Comparison of ENCODE assay signal across 8 mouse cellular contexts in the genomic region with DNA sequence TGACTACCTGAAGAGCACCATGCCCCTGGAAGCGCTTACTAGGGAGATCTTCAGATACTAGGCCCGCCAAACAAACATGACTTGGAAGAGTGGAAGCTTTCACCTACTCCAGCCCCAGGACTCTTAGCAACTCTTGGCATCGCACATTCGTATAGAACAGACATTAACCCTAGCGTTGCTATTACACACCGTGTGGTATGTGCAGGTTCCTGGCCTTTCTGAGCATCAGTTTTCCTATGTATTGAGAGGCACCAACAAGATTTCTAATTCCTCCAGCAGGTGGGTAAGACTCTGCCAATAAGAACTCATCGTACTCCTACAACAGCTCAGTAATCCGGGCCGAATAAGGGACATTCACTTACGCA. TPM values are rescaled to one million over a fixed set of nuclear protein-coding genes. Genes with fewer than 3 reads are reported as not detected.
DNase-seq lines count a peak whose midpoint lies in the region; ATAC-seq and TF ChIP-seq lines count a peak whose summit lies in the region.

No protein-coding gene starts in this region.

- TF ChIP-seq CTCF in kidney, postnatal 0 days (IDR thresholded peaks at IDR 0.05; ENCODE audit: low read depth) = no peak
- TF ChIP-seq CTCF in hindbrain, postnatal 0 days (IDR thresholded peaks at IDR 0.05; ENCODE audit: low read depth) = no peak

- peak overlapping the region; percentile 49 for H3K9ac ChIP-seq in kidney, postnatal 0 days (ENCODE audit: low read depth, low read length)
- peak overlapping the region; percentile 61 for H3K9ac ChIP-seq in hindbrain, postnatal 0 days (replicated peaks; ENCODE audit: low read length)

- no peaks in the 10 kb centered on the region for H3K36me3 ChIP-seq in kidney, postnatal 0 days (ENCODE audit: insufficient read depth, low read length)
- peaks cover 15% of the 10 kb centered on the region for H3K36me3 ChIP-seq in embryonic facial prominence, embryonic 10.5 days (replicated peaks)
- no peaks in the 10 kb centered on the region for H3K36me3 ChIP-seq in hindbrain, postnatal 0 days (ENCODE audit: insufficient read depth, low read length)
- H3K36me3 ChIP-seq in myocyte (ENCODE audit: control insufficient read depth, insufficient read depth) = peaks cover 6% of the 10 kb centered on the region

- no peak overlapping the region for H3K27ac ChIP-seq in kidney, postnatal 0 days
- H3K27ac ChIP-seq in embryonic facial prominence, embryonic 10.5 days (replicated peaks) = peak overlapping the region; percentile 98
- H3K27ac ChIP-seq in hindbrain, postnatal 0 days = peak overlapping the region; percentile 26; the same call in 1 of the 2 replicates

- peak overlapping the region; percentile 7 for H3ac ChIP-seq in myocyte (ENCODE audit: control insufficient read depth, insufficient read length)

- H3K4me3 ChIP-seq in kidney, postnatal 0 days (replicated peaks; ENCODE audit: low read depth, low read length) = peak overlapping the region; percentile 56
- H3K4me3 ChIP-seq in embryonic facial prominence, embryonic 10.5 days = peak overlapping the region; percentile 96
- H3K4me3 ChIP-seq in hindbrain, postnatal 0 days (ENCODE audit: low read length) = peak overlapping the region; percentile 58
- H3K4me3 ChIP-seq in myocyte = peak overlapping the region; percentile 44

- no peak for ATAC-seq in kidney, postnatal 0 days (replicated peaks; ENCODE audit: low FRiP score, low read depth)
- no peak for ATAC-seq in hindbrain, postnatal 0 days
- no peak for ATAC-seq in granulocyte monocyte progenitor cell, adult 5-6 weeks (replicated peaks; ENCODE audit: poor library complexity, severe bottlenecking)

- WGBS in kidney, postnatal 0 days = 5% methylated on average over 10 of the region's 10 CpGs
- WGBS in embryonic facial prominence, embryonic 10.5 days = 9% methylated on average over 10 of the region's 10 CpGs
- 16% methylated on average over 10 of the region's 10 CpGs for WGBS in hindbrain, postnatal 0 days

- DNase-seq in kidney, postnatal 0 days (ENCODE audit: low spot score) = no peak
- no peak for DNase-seq in kidney, postnatal 10 days
- no peak for DNase-seq in embryonic facial prominence, embryonic 10.5 days (ENCODE audit: low spot score)
- peak; percentile 13 for DNase-seq in hindbrain, postnatal 0 days (ENCODE audit: low spot score)
- DNase-seq in adipocyte (ENCODE audit: low spot score) = no peak
- DNase-seq in T-cell, adult 2 months (ENCODE audit: low spot score) = no peak

- H3K79me2 ChIP-seq in myocyte (ENCODE audit: control insufficient read depth, insufficient read depth) = peaks cover 17% of the 10 kb centered on the region

- peaks cover 30% of the 10 kb centered on the region for H3K4me1 ChIP-seq in kidney, postnatal 0 days (replicated peaks; ENCODE audit: insufficient read depth, low read length)
- H3K4me1 ChIP-seq in embryonic facial prominence, embryonic 10.5 days = peaks cover 58% of the 10 kb centered on the region
- peaks cover 21% of the 10 kb centered on the region for H3K4me1 ChIP-seq in hindbrain, postnatal 0 days (ENCODE audit: insufficient read depth, low read length)

- TF ChIP-seq POLR2A in myocyte (IDR thresholded peaks at IDR 0.05; ENCODE audit: insufficient read length, low read depth) = no peak

- peak overlapping the region; percentile 88 for H3K4me2 ChIP-seq in kidney, postnatal 0 days (ENCODE audit: low read length)
- peak overlapping the region; percentile 69 for H3K4me2 ChIP-seq in hindbrain, postnatal 0 days (ENCODE audit: low read depth, low read length)
- peak overlapping the region; percentile 81 for H3K4me2 ChIP-seq in myocyte (ENCODE audit: low read depth)

- H3K27me3 ChIP-seq in kidney, postnatal 0 days (ENCODE audit: insufficient read depth, low read length) = no peaks in the 10 kb centered on the region; the same call in 1 of the 2 replicates
- peaks cover 45% of the 10 kb centered on the region for H3K27me3 ChIP-seq in embryonic facial prominence, embryonic 10.5 days (replicated peaks; ENCODE audit: low read depth, poor library complexity, severe bottlenecking)
- peaks cover 13% of the 10 kb centered on the region; the same call in 1 of the 2 replicates for H3K27me3 ChIP-seq in hindbrain, postnatal 0 days (ENCODE audit: insufficient read depth, low read length)
- no peaks in the 10 kb centered on the region for H3K27me3 ChIP-seq in myocyte (ENCODE audit: control insufficient read depth, insufficient read depth, insufficient read length)

- no peaks in the 10 kb centered on the region for H3K9me3 ChIP-seq in kidney, postnatal 0 days (replicated peaks; ENCODE audit: low read length)
- H3K9me3 ChIP-seq in embryonic facial prominence, embryonic 10.5 days = no peaks in the 10 kb centered on the region
- no peaks in the 10 kb centered on the region for H3K9me3 ChIP-seq in hindbrain, postnatal 0 days (ENCODE audit: low read length)

TF ChIP-seq in myocyte, 11 proteins besides CTCF, POLR2A, EP300 and RAD21:
- no peak for TF ChIP-seq REST (IDR thresholded peaks at IDR 0.05; ENCODE audit: insufficient read depth, insufficient read length)
- TF ChIP-seq SRF (IDR thresholded peaks at IDR 0.05; ENCODE audit: control insufficient read depth, insufficient read length, low read depth) = no peak

RNA-seq across cellular contexts. Expression of gene Ccdc102a, which starts 1.0 kb away (rescaled TPM):
- polyA plus RNA-seq in kidney, postnatal 0 days (2015; fragmentation: Nextera tagmentation; extraction: Ambion mirVana) = 17.5 and 20.0 TPM in 2 replicates
- polyA plus RNA-seq in embryonic facial prominence, embryonic 10.5 days (2016; fragmentation: Nextera tagmentation; extraction: Ambion mirVana) = 23.0 and 24.1 TPM in 2 replicates
- 7.8 and 12.8 TPM in 2 replicates for total RNA-seq in hindbrain, postnatal 0 days (2014; rRNA removed)
- 5.5 and 6.1 TPM in 2 replicates for polyA plus RNA-seq in hindbrain, postnatal 0 days (2015; fragmentation: Nextera tagmentation; extraction: Ambion mirVana)
- polyA plus RNA-seq in myocyte (2012; fragmentation: generic; extraction: Trizol) = 16.3 TPM
- not detected in 2 replicates for total RNA-seq in granulocyte monocyte progenitor cell, adult 5-6 weeks (2014; fragmentation: Nextera tagmentation)
- 0.34 and 1.5 TPM in 2 replicates for total RNA-seq in granulocyte monocyte progenitor cell, adult 5-6 weeks (2017)

RNA-seq across cellular contexts. Expression of gene Adgrg5, which starts 6.6 kb away (rescaled TPM):
- not detected in 2 replicates for polyA plus RNA-seq in kidney, postnatal 0 days (2015; fragmentation: Nextera tagmentation; extraction: Ambion mirVana)
- polyA plus RNA-seq in embryonic facial prominence, embryonic 10.5 days (2016; fragmentation: Nextera tagmentation; extraction: Ambion mirVana) = 0.30 and 0.51 TPM in 2 replicates
- not detected in 2 replicates for total RNA-seq in hindbrain, postnatal 0 days (2014; rRNA removed)
- 0.11 TPM in 1 of 2 replicates, not detected in the other for polyA plus RNA-seq in hindbrain, postnatal 0 days (2015; fragmentation: Nextera tagmentation; extraction: Ambion mirVana)
- not detected for polyA plus RNA-seq in myocyte (2012; fragmentation: generic; extraction: Trizol)
- total RNA-seq in granulocyte monocyte progenitor cell, adult 5-6 weeks (2014; fragmentation: Nextera tagmentation) = not detected in 2 replicates
- not detected in 2 replicates for total RNA-seq in granulocyte monocyte progenitor cell, adult 5-6 weeks (2017)

RNA-seq across cellular contexts. Expression of gene Dok4, which starts 40.8 kb away (rescaled TPM):
- 25.2 TPM in 2 replicates for polyA plus RNA-seq in kidney, postnatal 0 days (2015; fragmentation: Nextera tagmentation; extraction: Ambion mirVana)
- 16.3 and 16.8 TPM in 2 replicates for polyA plus RNA-seq in embryonic facial prominence, embryonic 10.5 days (2016; fragmentation: Nextera tagmentation; extraction: Ambion mirVana)
- 121 and 127 TPM in 2 replicates for total RNA-seq in hindbrain, postnatal 0 days (2014; rRNA removed)
- 60.8 and 66.9 TPM in 2 replicates for polyA plus RNA-seq in hindbrain, postnatal 0 days (2015; fragmentation: Nextera tagmentation; extraction: Ambion mirVana)
- 4.4 TPM for polyA plus RNA-seq in myocyte (2012; fragmentation: generic; extraction: Trizol)
- not detected in 2 replicates for total RNA-seq in granulocyte monocyte progenitor cell, adult 5-6 weeks (2014; fragmentation: Nextera tagmentation)
- total RNA-seq in granulocyte monocyte progenitor cell, adult 5-6 weeks (2017) = 0.13 and 0.62 TPM in 2 replicates

RNA-seq across cellular contexts. Expression of gene Adgrg1, which starts 57.6 kb away (rescaled TPM):
- 109 and 125 TPM in 2 replicates for polyA plus RNA-seq in kidney, postnatal 0 days (2015; fragmentation: Nextera tagmentation; extraction: Ambion mirVana)
- polyA plus RNA-seq in embryonic facial prominence, embryonic 10.5 days (2016; fragmentation: Nextera tagmentation; extraction: Ambion mirVana) = 32.9 and 38.2 TPM in 2 replicates
- 236 and 284 TPM in 2 replicates for total RNA-seq in hindbrain, postnatal 0 days (2014; rRNA removed)
- polyA plus RNA-seq in hindbrain, postnatal 0 days (2015; fragmentation: Nextera tagmentation; extraction: Ambion mirVana) = 105 TPM in 2 replicates
- polyA plus RNA-seq in myocyte (2012; fragmentation: generic; extraction: Trizol) = 12.4 TPM
- 115 and 208 TPM in 2 replicates for total RNA-seq in granulocyte monocyte progenitor cell, adult 5-6 weeks (2014; fragmentation: Nextera tagmentation)
- 50.3 and 50.9 TPM in 2 replicates for total RNA-seq in granulocyte monocyte progenitor cell, adult 5-6 weeks (2017)

RNA-seq across cellular contexts. Expression of gene Polr2c, which starts 59.7 kb away (rescaled TPM):
- 129 and 132 TPM in 2 replicates for polyA plus RNA-seq in kidney, postnatal 0 days (2015; fragmentation: Nextera tagmentation; extraction: Ambion mirVana)
- 180 and 184 TPM in 2 replicates for polyA plus RNA-seq in embryonic facial prominence, embryonic 10.5 days (2016; fragmentation: Nextera tagmentation; extraction: Ambion mirVana)
- 65.3 and 81.6 TPM in 2 replicates for total RNA-seq in hindbrain, postnatal 0 days (2014; rRNA removed)
- 102 TPM in 2 replicates for polyA plus RNA-seq in hindbrain, postnatal 0 days (2015; fragmentation: Nextera tagmentation; extraction: Ambion mirVana)
- polyA plus RNA-seq in myocyte (2012; fragmentation: generic; extraction: Trizol) = 102 TPM
- total RNA-seq in granulocyte monocyte progenitor cell, adult 5-6 weeks (2014; fragmentation: Nextera tagmentation) = 57.6 and 75.3 TPM in 2 replicates
- 55.6 and 74.5 TPM in 2 replicates for total RNA-seq in granulocyte monocyte progenitor cell, adult 5-6 weeks (2017)

Comparison
In these comparisons a context has a peak if more than half of its experiments do, and no peak if none do; other contexts are left out.
1. H3K4me3 ChIP-seq: peak in every context shown above with its lines; median percentile 96 in embryonic facial prominence, embryonic 10.5 days; 58 in hindbrain, postnatal 0 days; 56 in kidney, postnatal 0 days; 44 in myocyte.